Mouse (Mus musculus) heart, embryonic 11.5 days (tissue): ENCODE measurements around the gene Serpina12. TPM values are rescaled to one million over a fixed set of nuclear protein-coding genes. Genes with fewer than 3 reads are reported as not detected.
A peak's percentile ranks its signal among the peaks of the same experiment; 100 is the strongest.

ENCODE experiments used
- ATAC-seq: fragments of 200-750 bp; cut with Nextera tagmentation; replicated peaks from 2 replicates; pipeline ENCODE4 v1.8.0; 2017; ENCODE audit warnings: moderate library complexity; ENCODE audit not compliant: insufficient number of reproducible peaks, low FRiP score, low TSS enrichment
- H3K27ac ChIP-seq: fragments of 300-500 bp; sonication (generic); 2 replicates; pipeline ENCODE4 v1.5.1; 2014; ENCODE audit warnings: mild to moderate bottlenecking, low read depth, low read length
- H3K27me3 ChIP-seq: fragments of 300-500 bp; sonication (generic); 2 replicates; pipeline ENCODE4 v1.6.1; 2014; ENCODE audit warnings: mild to moderate bottlenecking, low read length, mixed read lengths; ENCODE audit not compliant: control insufficient read depth, insufficient read depth
- H3K36me3 ChIP-seq: fragments of 300-500 bp; sonication (generic); 2 replicates; pipeline ENCODE4 v1.6.1; 2014; ENCODE audit warnings: mild to moderate bottlenecking, low read length, moderate library complexity, mixed read lengths; ENCODE audit not compliant: control insufficient read depth, insufficient read depth
- H3K4me1 ChIP-seq: fragments of 300-500 bp; sonication (generic); 2 replicates; pipeline ENCODE4 v1.6.1; 2014; ENCODE audit warnings: low read length; ENCODE audit not compliant: control insufficient read depth, insufficient read depth
- H3K4me2 ChIP-seq: fragments of 300-500 bp; sonication (generic); 2 replicates; pipeline ENCODE4 v1.6.1; 2014; ENCODE audit warnings: mild to moderate bottlenecking, moderate library complexity
- H3K4me3 ChIP-seq: fragments of 300-500 bp; sonication (generic); 2 replicates; pipeline ENCODE4 v1.5.1; 2014; ENCODE audit warnings: low read depth, low read length
- H3K9ac ChIP-seq: fragments of 300-500 bp; sonication (generic); 2 replicates; pipeline ENCODE4 v1.6.1; 2014; ENCODE audit warnings: mild to moderate bottlenecking, low read depth, low read length, moderate library complexity
- H3K9me3 ChIP-seq: fragments of 300-500 bp; sonication (generic); replicated peaks from 2 replicates; pipeline ENCODE4 v1.6.1; 2016; ENCODE audit warnings: low read length; ENCODE audit not compliant: control insufficient read depth
- WGBS: fragments of 180-500 bp; shearing (Covaris S2); extraction: QIAGEN DNeasy Blood & Tissue Kit; methylation state at CpG from one replicate; pipeline ENCODE4 v1.1.7; 2014; ENCODE audit not compliant: insufficient replicate concordance; 5-methylcytosine and 5-hydroxymethylcytosine counted together
- polyA plus RNA-seq: library from polyadenylated mRNA; unstranded; fragments of >200 nt; fragmentation: Nextera tagmentation; extraction: Ambion mirVana; gene quantifications from 2 replicates; pipeline ENCODE4 v1.2.1, GENCODE M21; 2014

The Serpina12 gene
- polyA plus RNA-seq, 1 experiment from 2014 or later: not detected

DNA sequence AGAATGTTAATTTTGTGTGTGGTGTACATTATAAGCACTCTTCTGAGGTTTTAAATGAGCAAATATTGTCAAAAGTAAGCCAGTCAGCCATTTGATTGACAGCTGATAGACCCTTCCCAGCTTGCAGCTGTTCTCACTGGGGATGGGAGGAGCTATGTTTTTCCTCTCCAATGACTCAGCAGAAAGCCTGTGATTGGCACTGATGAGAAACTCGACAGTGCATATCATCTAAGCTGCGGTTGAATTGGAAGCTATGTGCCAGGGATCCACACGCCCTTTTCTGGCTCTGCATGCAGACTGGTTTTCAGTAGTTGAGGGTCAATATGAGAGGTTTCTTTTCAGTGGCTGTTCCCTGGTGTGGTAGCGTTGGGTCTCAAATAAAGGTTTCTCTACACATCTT, 20.3 kb upstream of the Serpina12 start:
- H3K27me3 ChIP-seq: peaks cover 3% of the 10 kb centered on the region
- H3K27ac ChIP-seq: no peak overlapping the region
- no peaks in the 10 kb centered on the region for H3K36me3 ChIP-seq
- H3K4me1 ChIP-seq: no peaks in the 10 kb centered on the region
- no peak overlapping the region for H3K9ac ChIP-seq
- no peak for ATAC-seq
- H3K9me3 ChIP-seq: no peaks in the 10 kb centered on the region
- H3K4me2 ChIP-seq: no peak overlapping the region
- no peak overlapping the region for H3K4me3 ChIP-seq
- 57% methylated on average over 4 of the region's 4 CpGs for WGBS

DNA sequence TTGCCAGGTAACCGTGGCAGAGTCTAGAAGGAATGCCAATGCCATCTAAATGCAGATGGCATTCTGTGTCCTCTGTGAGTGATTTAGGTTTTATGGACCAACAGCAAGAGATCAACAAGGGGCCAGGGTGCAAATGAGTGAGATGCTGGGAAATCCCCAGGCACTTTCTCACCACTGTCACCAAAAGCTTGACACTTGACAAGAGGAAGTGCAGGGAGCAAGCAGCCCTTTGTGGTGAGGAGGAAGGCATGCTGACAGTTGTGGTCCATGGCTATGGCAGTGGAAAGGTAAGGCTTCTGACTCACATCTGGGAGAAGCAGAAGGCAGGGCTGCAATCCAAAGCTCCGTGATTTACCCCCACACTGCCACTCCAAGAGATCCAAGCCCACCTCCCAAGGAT, 17.6 kb upstream of the Serpina12 start:
- Histone ChIP-seq H3K27me3 (peaks cover 3% of the 10 kb centered on the region), H3K4me1 (peaks cover 5% of the 10 kb centered on the region; the same call in 1 of the 2 replicates), H3K9ac (no peak overlapping the region), H3K9me3 (no peaks in the 10 kb centered on the region), H3K4me2 (no peak overlapping the region), H3K36me3 (no peaks in the 10 kb centered on the region), H3K27ac (no peak overlapping the region), H3K4me3 (no peak overlapping the region)
- WGBS: 24% methylated on average over 2 of the region's 2 CpGs
- no peak for ATAC-seq

DNA sequence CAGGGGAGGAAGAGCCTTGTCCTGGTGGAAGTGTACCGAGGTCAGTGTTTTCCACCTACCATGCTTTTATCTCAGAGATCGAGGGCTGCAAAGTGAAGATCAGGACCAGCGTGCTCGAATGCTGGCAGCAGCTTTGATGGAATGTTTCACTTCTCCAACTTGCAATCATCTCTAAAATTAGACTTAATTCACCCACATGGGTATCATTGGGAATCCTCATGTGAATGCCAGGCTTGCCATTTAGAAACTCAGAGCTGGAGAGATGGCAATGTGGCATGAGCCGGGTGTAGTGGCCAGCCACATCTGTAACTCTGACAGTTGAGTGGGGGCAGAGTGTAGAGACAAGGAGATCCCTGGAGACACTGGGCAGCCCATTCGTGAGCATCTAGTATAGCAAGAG, 15.9 kb upstream of the Serpina12 start:
- Histone ChIP-seq H3K4me1 (peaks cover 5% of the 10 kb centered on the region; the same call in 1 of the 2 replicates), H3K27me3 (peaks cover 5% of the 10 kb centered on the region), H3K27ac (no peak overlapping the region), H3K4me3 (no peak overlapping the region), H3K4me2 (no peak overlapping the region), H3K9me3 (no peaks in the 10 kb centered on the region), H3K9ac (no peak overlapping the region), H3K36me3 (no peaks in the 10 kb centered on the region)
- 57% methylated on average over 6 of the region's 6 CpGs for WGBS
- ATAC-seq: no peak

DNA sequence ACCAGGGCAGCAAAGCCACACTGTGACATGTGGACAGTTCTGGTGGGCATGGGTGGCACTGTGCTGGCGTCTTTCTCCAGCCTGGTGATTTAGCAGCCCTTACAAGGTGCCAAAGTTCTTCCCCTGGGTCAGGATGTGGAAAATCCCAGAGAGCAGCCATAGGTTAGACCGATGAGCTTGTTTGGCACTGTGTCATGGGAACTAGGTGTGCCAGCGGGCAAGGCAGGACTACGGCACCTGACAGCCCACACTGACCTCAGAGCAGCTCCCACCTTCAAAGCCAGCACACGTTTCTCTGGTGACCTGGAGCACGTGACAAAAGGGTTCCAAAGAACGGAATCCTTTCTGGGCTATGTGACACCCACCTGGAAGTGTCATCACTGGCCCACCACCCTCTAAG, 13.3 kb upstream of the Serpina12 start:
- Histone ChIP-seq H3K27me3 (peaks cover 2% of the 10 kb centered on the region; the same call in 1 of the 2 replicates), H3K27ac (no peak overlapping the region), H3K4me1 (peaks cover 5% of the 10 kb centered on the region; the same call in 1 of the 2 replicates), H3K4me2 (no peak overlapping the region), H3K9me3 (no peaks in the 10 kb centered on the region), H3K4me3 (no peak overlapping the region), H3K36me3 (no peaks in the 10 kb centered on the region), H3K9ac (0 out of 2 replicates have a peak overlapping the region, but pooled peaks have one; percentile 24)
- WGBS: 73% methylated on average over 7 of the region's 7 CpGs
- ATAC-seq: no peak

DNA sequence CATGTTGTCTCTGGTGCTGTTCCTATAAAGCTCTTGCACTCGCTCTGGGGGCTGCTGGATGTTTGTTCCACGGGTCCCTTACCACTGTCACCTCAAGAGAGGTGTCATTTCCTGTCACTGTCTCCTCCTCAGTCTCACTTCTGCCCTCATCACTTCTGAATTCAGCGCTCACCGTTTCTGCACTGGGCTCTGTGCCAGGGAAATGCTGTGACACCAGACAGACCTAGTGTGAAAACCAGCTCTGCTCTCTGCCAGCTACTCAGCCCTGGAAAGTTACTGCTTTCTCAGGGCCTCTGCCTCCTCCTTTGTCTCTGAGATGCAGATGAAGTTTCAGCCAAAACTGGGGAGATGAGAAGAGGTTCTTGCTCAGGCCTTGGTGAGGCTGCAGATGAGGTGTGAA, 12.8 kb upstream of the Serpina12 start:
- 15% methylated on average over 4 of the region's 4 CpGs for WGBS
- Histone ChIP-seq H3K4me1 (peaks cover 5% of the 10 kb centered on the region; the same call in 1 of the 2 replicates), H3K9ac (no peak overlapping the region), H3K4me2 (no peak overlapping the region), H3K36me3 (no peaks in the 10 kb centered on the region), H3K27me3 (peaks cover 2% of the 10 kb centered on the region; the same call in 1 of the 2 replicates), H3K27ac (no peak overlapping the region), H3K4me3 (no peak overlapping the region), H3K9me3 (no peaks in the 10 kb centered on the region)
- no peak; the same call in 1 of the 2 replicates for ATAC-seq

DNA sequence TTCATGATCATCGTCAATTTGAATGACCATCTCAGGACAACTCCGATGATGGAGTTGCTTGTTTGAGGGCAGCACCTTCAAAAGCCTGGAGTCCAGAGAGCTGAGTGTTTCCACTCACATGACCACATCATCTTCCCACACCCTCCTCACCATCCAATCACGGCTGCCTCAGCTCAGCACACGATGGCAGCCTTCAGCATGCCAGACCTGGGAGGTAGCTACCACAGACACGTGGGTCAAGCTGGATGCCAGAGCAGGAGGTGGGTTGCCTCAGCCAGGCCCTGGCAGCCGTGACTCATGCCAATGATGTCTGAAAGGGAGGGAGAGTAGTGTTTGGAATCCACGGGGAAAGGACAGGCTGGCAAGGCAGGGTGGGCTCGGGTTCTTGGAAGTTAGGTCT, 11.5 kb upstream of the Serpina12 start:
- Histone ChIP-seq H3K4me1 (peaks cover 5% of the 10 kb centered on the region; the same call in 1 of the 2 replicates), H3K4me3 (no peak overlapping the region), H3K9ac (no peak overlapping the region), H3K27ac (no peak overlapping the region), H3K9me3 (no peaks in the 10 kb centered on the region), H3K27me3 (peaks cover 2% of the 10 kb centered on the region; the same call in 1 of the 2 replicates), H3K4me2 (no peak overlapping the region), H3K36me3 (no peaks in the 10 kb centered on the region)
- no peak for ATAC-seq
- 76% methylated on average over 8 of the region's 8 CpGs for WGBS

DNA sequence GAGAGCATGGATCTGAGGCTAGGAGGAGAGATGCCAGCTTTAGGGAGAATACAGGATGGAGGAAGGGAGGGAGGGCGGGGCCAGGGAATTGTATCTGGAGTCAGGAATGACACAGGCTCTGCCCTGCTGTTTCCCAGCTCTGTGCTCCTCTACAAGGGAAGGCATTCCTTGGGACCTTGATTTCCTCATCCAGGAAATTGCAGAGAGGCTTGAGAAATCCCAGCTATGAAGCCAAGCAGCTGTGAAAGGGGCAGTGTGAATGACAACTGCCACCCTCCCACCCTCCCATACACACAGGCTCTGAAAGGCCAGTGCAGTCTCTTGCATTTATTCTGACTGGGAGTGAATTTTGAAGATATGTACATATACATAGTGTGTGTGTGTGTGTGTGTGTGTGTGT, 9.8 kb upstream of the Serpina12 start:
- ATAC-seq: no peak
- peaks cover 5% of the 10 kb centered on the region; the same call in 1 of the 2 replicates for H3K4me1 ChIP-seq
- 36% methylated on average over 1 of the region's 1 CpGs for WGBS
- H3K9ac ChIP-seq: no peak overlapping the region
- H3K27me3 ChIP-seq: 0 out of 2 replicates have a peak, but pooled peaks cover 2% of the 10 kb centered on the region
- no peak overlapping the region for H3K4me3 ChIP-seq
- H3K9me3 ChIP-seq: no peaks in the 10 kb centered on the region
- no peak overlapping the region for H3K27ac ChIP-seq
- H3K36me3 ChIP-seq: no peaks in the 10 kb centered on the region
- no peak overlapping the region for H3K4me2 ChIP-seq

DNA sequence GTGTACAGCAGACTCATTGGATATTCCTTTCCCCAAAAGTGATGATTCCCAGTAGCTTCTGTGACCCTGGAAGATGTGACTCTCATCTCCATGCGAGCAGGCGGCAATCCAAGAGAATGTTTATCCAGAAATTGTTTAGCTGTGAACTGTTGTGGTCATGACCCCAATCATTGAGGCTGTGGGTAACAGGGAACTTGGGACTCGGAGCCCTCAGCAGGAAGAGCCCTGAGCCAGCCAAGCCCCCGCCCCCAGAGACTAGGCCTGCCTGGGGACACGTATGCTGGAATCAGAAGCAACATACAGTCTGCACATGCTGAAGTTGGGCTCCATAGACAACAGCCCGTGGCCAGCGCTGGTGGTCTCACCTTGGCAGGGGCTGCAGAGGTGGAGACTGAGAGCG, 1.5 kb upstream of the Serpina12 start:
- Histone ChIP-seq H3K4me2 (no peak overlapping the region), H3K27ac (no peak overlapping the region), H3K27me3 (no peaks in the 10 kb centered on the region), H3K4me3 (no peak overlapping the region), H3K4me1 (no peaks in the 10 kb centered on the region), H3K9ac (no peak overlapping the region), H3K9me3 (no peaks in the 10 kb centered on the region), H3K36me3 (no peaks in the 10 kb centered on the region)
- 91% methylated on average over 8 of the region's 8 CpGs for WGBS
- no peak for ATAC-seq

DNA sequence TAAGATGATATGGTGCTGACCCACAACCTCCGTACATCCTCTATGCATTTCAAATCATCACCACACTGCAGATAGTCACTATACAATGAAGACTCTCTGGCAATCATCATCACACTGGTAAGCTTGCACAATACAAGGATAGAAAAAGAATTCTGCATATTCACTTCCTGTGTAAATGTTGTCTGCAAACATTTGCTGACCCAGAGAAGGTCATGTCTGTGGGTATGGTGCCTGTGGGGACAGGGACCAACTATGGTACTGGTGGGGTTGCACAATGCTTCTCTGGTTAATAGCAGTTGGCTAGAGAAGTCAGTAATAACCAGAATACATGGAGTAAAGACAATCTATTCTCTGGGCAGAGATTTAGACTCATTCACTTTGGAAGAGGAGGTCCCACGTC, 1.5 kb downstream of the Serpina12 start:
- H3K27ac ChIP-seq: no peak overlapping the region
- no peak overlapping the region for H3K9ac ChIP-seq
- no peaks in the 10 kb centered on the region for H3K36me3 ChIP-seq
- no peak for ATAC-seq
- H3K4me3 ChIP-seq: no peak overlapping the region
- no peaks in the 10 kb centered on the region for H3K9me3 ChIP-seq
- H3K4me1 ChIP-seq: no peaks in the 10 kb centered on the region
- no peak overlapping the region for H3K4me2 ChIP-seq
- no peaks in the 10 kb centered on the region for H3K27me3 ChIP-seq
- 80% methylated on average over 2 of the region's 2 CpGs for WGBS
